Mouse (Mus musculus) yolk sac, embryonic 10.5 days (tissue): Measurements from ENCODE around the gene Defb25.

ENCODE experiments used
- DNase-seq: peaks from one replicate; pipeline ENCODE4 v3.0.0-alpha.2; 2017; ENCODE audit warnings: low spot score

Gene Defb25

GRCm38 (mm10) chr2:152628066-152628465 lies 5.2 kb upstream of the Defb25 start:
- no peak for DNase-seq

GRCm38 (mm10) chr2:152626774-152627591 lies 4.1 kb upstream of the Defb25 start, which contains the start of gene Rem1:
TSS of gene Rem1 (plus strand) at chr2:152626951.
- no peak for DNase-seq

- DNase-seq: no peak
Observed at GRCm38 (mm10) chr2:152625256-152625655, 2.4 kb upstream of the Defb25 start.

GRCm38 (mm10) chr2:152624566-152624965 lies 1.7 kb upstream of the Defb25 start:
- no peak for DNase-seq

- no peak for DNase-seq
Observed at GRCm38 (mm10) chr2:152622151-152622550, 702 bp downstream of the Defb25 start.

- DNase-seq: no peak
Observed at GRCm38 (mm10) chr2:152620367-152621134, 2.3 kb downstream of the Defb25 start.

GRCm38 (mm10) chr2:152617374-152617773 lies 5.5 kb downstream of the Defb25 start:
- no peak for DNase-seq

- no peak for DNase-seq
Observed at GRCm38 (mm10) chr2:152616470-152616869, 6.4 kb downstream of the Defb25 start.

GRCm38 (mm10) chr2:152615563-152615962 lies 7.3 kb downstream of the Defb25 start:
- peak; percentile 42 for DNase-seq

GRCm38 (mm10) chr2:152612193-152612592 lies 10.7 kb downstream of the Defb25 start:
- peak; percentile 61 for DNase-seq

- DNase-seq: no peak
Observed at GRCm38 (mm10) chr2:152608719-152609118, 14.1 kb downstream of the Defb25 start.

GRCm38 (mm10) chr2:152607746-152608145 lies 15.1 kb downstream of the Defb25 start:
- DNase-seq: no peak

GRCm38 (mm10) chr2:152604057-152604456 lies 18.8 kb downstream of the Defb25 start, which contains the start of gene Defb36:
TSS of gene Defb36 (plus strand) at chr2:152604327.
- peak; percentile 26 for DNase-seq

- no peak for DNase-seq
Observed at GRCm38 (mm10) chr2:152601275-152601960, 21.4 kb downstream of the Defb25 start.

- DNase-seq: no peak
Observed at GRCm38 (mm10) chr2:152600076-152600475, 22.8 kb downstream of the Defb25 start.

- DNase-seq: no peak
Observed at GRCm38 (mm10) chr2:152599299-152599698, 23.6 kb downstream of the Defb25 start, which contains the start of gene Defb45. TSS of gene Defb45 (minus strand) at chr2:152599399.

GRCm38 (mm10) chr2:152589021-152589420 lies 33.8 kb downstream of the Defb25 start:
- no peak for DNase-seq

- no peak for DNase-seq
Observed at GRCm38 (mm10) chr2:152588450-152588849, 34.4 kb downstream of the Defb25 start.

- no peak for DNase-seq
Observed at GRCm38 (mm10) chr2:152586926-152587560, 35.8 kb downstream of the Defb25 start.

GRCm38 (mm10) chr2:152580612-152581011 lies 42.2 kb downstream of the Defb25 start:
- DNase-seq: no peak

- no peak for DNase-seq
Observed at GRCm38 (mm10) chr2:152580107-152580506, 42.7 kb downstream of the Defb25 start, which contains the start of gene Defb19. TSS of gene Defb19 (minus strand) at chr2:152580312.

GRCm38 (mm10) chr2:152573484-152573883 lies 49.4 kb downstream of the Defb25 start:
- no peak for DNase-seq
